Mouse (Mus musculus) mouse embryonic stem cell (cell line): Measurements from ENCODE around the gene Zfp184.
"Not testable (repeated sequence)": the region's sequence is repeated elsewhere in the genome, so short reads cannot be mapped to it uniquely, and the experiment has no call there.

ENCODE experiments used
- in situ Hi-C, 2 experiments: fragments of 300-500 bp; cut with MboI; formaldehyde crosslinking; loops; 1 replicate in 1 of 2; 3 replicates in 1 of 2; pipeline ENCODE4 v1.14.3; 2019 to 2020; ENCODE audit warnings: low sequenced_read_pairs in 2 of 2, low pct_unique_long_range_greater_than_20kb in 1 of 2, mixed read lengths in 1 of 2; ENCODE audit not compliant: unreplicated experiment in 1 of 2

The Zfp184 gene

DNA sequence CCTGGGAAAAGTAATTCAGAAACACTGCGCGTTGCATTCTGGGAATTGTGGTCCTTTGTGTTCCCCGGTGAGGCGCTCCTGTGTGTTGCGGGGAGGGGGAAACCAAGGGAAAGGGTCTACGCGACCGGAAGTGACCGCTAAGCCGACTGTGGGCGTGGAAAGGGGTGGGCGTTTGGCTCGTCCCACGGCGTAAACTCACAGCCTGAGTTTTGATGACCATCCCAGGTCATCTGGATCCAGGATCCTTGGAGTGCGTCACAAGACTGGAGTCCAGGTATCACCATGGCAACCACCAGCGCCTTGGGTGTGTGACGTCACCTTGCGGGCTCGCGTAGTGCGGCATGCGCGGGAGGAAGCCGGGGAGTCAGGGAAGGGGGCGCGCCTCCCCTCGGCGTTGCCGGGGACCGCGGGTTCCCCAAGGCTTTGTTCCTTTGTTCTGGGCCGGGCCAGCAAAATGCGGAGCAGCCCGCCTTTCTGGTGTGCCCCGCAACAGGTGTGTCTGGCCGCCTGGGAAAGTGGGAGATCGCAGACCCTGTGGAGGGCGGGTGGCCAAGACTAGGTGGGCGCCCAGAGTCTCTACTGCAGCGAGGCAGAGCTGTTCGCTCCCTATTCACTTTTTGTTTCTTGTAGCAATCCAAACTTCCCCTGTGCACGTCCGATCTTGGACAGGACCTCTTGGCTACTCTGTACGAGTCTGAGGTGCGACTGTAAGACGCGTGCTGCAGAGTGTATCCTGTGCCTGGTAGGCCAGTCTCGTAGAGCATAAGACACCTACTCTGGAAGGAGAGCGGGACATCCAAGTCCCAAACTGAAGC, at the start of gene Zfp184:
Zfp184 (plus strand) TSS at position 169 of the 815 bp plus-strand sequence.
- in situ Hi-C loops = loop anchor here in 1 of 2 experiments (25.0 kb wide), 3 partner anchors 683 to 1367 kb away; no protein-coding TSS in a partner anchor

DNA sequence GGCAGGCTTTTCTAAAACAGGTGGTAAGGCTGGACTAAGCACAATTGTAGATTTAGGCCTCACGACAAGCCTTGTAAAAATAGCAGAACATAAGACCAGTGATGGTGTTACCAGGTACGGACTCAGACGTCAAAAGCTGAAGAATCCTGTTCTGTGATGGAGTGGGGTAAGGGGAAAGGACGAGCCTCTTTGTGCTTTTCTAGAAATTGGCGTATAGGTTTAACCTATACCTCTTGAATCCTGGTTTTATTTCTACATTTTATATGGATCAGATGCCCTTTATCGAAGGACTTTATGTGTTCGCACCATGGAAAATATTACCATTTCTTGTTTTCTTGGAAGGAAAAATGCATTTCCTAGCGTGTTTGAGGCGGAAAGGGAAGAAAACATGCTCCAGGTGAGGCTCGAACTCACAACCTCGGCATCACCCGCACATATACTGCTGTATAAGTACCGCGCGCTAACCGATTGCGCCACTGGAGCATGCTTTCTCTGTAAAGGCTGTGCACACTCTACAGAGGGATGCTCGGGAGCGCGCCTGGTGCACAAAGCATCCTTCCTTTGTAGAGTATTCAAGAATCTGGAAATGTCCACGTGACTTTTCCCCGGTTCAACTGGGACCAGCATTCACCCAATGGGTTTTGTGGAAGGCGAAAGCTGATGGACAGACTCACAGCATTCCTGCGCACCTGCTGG, 48.2 kb upstream of the Zfp184 start:
- in situ Hi-C loops = no loop called here

DNA sequence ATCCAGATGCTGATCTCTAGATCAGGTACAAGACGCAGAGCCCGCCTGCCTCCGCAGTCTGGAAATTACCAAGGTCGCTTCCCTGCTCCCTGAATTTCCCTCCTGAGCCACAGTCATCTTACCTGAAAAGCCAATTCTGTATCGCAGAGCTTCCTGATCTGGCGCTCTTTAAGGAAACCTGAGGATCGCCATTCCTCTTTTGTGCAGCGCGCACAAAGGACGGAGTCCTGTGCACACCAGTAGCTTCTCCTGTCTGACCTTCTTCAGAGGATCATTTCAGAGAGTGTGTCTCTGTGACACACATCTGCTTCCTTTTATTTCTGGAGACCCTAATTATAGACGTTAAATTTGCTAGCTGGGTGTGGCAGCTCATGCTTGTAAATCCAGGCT, 47.7 kb upstream of the Zfp184 start:
- in situ Hi-C loops = no loop called here

DNA sequence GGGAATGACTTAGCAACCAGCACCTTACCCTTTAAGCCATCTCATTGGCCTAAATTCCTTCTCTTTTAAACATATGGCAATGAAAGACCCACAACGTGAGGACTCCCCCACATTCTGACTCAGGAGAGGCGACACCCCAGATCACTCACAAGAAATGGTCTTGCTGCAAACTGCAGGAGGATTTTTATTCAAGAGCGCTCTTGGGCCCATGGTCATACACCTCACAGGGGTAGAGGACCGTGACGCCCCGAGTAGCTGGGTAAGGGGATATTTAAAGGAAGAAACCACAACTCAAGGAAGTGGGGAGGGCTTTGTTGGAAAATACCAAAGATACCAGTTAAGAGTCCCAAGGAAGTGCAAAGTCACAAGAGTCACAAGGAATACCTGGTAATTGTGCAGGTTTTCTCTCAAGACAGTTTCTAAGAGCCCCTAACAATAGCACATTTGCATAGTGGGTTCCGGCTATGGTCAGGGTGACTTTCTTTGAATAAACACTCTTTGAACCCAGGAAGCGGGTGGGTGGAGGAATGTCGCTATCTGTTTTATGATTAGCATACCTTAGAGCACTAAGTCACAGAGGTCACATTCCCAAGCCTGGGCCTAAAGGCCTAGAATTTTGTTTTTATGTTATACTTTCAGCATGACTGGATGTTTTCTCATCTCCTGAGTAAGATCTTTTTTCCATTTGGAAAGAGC, 43.9 kb upstream of the Zfp184 start:
- in situ Hi-C loops = not testable (repeated sequence)

DNA sequence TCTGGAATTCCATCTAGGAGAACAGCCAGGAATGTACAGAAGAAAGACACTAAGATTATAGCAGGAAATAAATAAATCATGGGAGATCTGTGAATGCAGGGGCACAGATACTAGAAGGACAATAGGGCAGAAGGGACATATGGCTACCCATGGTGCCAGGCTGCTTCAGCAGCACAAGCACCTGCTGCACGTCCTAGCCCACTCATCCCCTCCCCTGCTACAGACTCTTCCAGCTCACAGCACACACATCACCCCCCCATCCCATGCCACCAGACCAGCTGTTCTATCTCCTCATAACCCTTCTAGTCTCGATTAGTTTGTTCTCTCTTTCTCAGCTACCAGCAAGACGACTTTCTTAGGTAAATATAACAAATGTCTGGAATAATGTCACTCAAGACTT, 41.4 kb upstream of the Zfp184 start:
- in situ Hi-C loops = no loop called here

DNA sequence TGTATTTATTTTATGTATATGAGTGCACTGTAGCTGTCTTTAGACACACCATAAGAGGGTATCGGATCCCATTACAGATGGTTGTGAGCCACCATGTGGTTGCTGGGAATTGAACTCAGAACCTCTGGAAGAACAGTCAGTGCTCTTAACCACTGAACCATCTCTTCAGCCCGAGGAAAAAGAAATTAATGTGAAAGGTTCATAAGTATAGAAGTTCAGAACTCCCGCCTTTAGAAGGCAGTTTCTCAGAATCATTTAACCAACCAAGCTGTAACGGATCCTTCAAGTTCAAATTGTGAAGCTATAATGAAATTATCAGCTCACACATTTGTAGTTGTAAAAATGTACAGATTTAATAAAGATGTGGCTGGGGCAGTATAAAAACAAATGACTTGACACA, 40.8 kb upstream of the Zfp184 start:
- in situ Hi-C loops = not testable (repeated sequence)

DNA sequence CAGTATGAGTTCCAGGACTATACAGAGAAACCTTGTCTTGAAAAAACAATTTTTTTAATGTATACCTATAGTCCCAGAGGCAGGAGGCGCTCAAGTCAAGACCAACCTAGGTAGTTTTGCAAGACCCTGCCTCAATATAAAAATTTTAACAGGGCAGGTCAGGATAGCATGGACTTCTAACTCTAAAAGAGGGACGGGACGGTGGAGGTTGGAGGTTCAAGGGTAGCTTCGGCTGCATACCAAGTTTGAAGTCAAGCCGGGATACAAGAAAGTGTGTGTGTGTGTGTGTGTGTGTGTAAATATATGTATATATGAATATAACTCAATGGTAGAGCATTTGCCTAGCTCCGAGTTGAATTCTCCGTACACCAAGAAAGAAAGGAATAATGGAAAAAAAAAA, 38.6 kb upstream of the Zfp184 start:
- in situ Hi-C loops = no loop called here

DNA sequence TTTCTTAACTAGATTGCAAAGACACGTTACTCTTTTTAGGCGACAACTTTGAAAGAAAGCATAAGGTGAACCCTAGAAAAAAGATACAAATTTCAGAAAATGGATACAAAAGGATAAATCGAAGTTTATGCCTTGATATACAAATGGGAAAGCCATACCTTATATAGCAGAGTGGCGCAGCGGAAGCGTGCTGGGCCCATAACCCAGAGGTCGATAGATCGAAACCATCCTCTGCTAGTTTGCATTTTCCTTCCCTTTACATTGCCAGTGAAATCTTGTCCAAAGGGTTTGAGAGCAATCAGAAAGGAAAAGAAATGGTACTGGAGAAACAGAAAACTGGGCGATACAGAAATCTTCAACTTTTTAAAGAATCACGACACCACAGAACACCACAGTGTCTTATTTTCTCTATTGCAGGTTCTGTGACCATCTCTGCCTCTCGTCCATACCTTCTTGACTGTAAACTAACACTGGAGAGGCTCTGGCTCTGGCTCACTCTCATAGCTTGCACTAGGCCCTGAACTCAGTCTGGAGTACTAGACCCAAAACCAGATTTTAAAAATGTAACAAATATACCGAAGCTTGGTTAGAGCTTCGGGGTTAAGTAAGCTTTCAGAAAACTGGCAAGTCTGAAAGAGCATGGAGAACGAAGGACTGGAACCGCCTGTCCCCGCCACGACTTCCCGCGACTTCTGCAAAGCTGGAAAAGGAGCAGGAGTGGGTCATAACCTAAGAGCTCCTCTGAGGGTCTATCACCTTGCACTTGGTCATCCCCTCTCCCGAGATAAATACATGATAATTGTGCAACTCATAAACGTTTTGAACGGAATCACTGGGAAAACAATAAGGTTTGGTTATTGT, 37.7 kb upstream of the Zfp184 start:
- in situ Hi-C loops = no loop called here

DNA sequence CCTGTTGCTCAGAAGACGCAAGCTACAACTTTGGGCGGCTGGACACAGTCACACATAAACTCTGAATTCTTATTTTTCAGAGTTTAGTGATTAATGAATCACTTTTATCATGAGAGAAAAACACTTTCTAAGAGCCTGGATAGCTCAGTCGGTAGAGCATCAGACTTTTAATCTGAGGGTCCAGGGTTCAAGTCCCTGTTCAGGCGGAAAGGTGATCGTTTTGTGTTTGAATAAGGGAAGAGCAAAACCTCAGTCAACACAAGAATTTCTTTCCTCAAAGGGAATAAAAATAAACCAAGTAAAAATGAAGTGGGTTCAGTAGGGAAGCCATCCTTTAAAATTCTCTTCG, 37.1 kb upstream of the Zfp184 start:
- in situ Hi-C loops = not testable (repeated sequence)

DNA sequence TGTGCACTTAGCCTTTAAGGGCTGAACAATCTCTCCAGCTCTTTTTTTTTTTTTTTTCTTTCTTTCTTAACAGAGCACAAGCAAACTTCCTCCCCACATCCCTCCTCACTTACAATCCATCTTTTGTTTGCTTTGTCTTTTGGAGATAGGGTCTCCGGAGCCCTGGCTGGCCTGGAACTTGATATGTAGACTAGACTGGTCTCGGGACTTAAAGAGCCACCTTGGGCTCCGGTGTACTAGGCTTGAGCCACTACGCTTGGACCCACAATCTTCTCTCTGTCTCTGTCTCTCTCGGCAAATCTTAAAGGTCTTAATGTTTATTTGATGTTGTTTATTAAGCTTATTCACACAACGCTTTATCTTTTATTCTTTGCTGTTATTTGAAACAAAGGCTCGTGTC, 34.2 kb upstream of the Zfp184 start:
- in situ Hi-C loops = no loop called here

DNA sequence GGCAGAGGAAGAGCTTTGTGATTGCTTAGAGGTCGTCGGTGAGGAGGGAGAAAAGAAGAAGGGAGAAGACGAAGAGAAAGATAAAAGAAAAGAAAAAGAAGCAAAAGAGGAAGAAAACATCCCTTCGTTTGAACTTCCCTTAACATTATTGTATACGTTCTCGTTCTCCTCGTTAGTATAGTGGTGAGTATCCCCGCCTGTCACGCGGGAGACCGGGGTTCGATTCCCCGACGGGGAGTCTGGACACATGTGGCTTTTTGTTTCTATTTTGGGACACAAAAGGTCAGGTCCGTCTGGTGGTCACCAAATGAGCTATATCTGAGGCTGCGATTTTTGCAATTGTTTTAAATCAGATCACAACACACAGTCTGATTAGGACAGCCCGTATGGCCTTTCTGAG, 33.7 kb upstream of the Zfp184 start:
- in situ Hi-C loops = no loop called here

DNA sequence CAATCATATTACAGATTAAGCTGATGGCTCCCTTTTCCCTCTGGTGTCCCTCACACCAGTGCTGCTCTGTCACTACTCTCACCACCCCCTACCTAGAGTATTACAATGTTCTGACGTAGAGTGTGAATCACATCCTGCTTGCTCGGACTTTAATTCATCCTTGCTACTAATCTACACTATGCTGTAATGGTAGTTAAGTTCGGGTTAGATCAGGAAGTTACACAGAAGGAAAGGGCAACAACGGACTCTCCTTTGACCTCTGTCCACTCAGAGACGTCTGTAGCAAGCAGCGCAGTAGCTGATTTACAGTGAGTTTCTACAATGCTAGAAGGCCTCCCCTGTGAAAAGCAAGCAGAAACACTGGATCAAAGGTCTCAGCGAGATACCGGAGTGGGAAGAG, 31.0 kb upstream of the Zfp184 start:
- in situ Hi-C loops = no loop called here

DNA sequence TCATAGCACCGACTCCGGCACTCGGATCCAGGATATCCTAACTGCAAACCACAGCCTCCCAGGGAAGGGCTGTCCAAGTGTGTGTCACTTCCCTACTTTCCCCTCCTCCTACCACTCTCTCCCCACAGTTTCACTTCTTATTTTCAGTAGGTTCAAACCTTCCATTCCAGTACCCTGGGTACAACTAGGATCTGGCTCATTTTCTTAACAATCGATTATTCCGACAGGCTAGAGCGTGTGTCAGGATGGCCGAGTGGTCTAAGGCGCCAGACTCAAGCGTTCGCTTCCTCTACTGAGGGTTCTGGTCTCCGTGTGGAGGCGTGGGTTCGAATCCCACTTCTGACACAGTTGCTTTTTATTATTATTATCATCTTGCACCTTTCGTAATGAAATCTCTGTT, 30.3 kb upstream of the Zfp184 start:
- in situ Hi-C loops = no loop called here

DNA sequence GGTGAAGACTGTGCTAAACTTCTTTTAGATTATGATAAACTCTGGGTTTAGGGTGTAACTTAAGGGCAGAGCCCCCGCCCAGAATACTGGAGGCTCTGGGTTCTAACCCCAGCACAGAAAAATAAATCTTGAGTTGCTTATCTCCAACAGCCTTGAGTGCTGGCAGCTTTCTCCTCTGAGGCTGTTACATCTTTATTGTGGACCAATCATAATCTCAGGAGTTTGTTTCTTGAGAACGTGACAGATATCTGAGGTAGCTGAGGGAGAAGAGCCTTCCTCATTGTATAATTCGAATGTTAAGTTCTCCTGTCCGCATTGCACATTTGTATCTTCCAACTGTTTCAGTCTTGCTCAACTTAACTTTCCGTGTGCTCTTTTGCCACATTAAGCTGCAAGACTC, 29.4 kb upstream of the Zfp184 start:
- in situ Hi-C loops = no loop called here

DNA sequence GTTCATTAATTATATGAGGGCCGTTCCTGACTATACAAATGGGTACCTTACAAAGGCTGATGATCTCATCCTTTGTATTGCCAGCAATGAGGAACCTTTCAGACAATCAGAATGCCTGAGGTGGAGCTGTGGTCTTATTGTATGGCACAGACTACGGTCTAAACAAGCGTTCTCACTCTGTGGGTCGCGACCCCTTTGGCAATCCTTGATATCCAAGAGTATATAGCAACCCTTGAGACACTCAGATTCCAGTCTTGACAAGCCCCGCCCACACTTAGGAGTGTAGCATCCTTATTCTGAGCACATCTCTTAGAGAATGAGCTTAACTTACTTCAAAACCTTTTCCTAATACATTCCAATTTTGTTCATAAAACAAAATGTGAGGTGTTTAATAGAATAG, 28.8 kb upstream of the Zfp184 start:
- in situ Hi-C loops = no loop called here

DNA sequence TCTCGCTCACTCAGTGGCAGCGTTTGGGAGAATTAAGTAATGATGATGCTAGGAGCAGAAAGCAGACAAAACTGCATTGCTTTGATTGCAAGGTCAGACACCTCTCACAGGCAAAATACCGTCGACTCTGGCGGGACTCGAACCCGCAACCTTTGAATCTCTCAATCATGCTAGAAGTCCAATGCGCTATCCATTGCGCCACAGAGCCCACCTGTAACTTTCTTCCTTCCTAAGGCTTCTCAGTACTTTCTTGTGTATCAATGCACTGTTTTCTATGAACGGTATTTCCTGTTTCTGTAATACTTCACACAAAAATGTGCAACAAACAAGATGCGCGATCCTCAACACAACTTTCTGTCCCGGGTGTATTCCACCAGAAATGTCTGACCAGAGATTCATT, 27.9 kb upstream of the Zfp184 start:
- in situ Hi-C loops = no loop called here

DNA sequence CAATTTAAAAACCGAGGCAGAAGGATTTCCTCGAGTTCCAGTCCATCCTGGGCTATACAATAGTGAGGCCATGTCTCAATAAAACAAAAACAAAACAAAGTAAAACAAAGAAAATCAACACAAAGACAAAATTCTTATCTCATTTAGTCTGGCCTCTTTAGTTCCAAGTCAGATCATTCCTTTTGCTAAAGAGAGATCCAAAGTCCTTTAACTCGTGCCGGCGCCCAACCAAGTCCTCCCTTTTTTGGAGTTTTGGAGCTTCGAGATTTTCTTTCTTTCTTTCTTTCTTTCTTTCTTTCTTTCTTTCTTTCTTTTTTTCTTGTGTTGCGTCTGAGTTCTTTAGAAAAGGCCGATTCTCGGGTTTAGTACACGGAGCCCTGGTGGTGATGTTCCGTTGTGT, 27.4 kb upstream of the Zfp184 start:
- in situ Hi-C loops = no loop called here

DNA sequence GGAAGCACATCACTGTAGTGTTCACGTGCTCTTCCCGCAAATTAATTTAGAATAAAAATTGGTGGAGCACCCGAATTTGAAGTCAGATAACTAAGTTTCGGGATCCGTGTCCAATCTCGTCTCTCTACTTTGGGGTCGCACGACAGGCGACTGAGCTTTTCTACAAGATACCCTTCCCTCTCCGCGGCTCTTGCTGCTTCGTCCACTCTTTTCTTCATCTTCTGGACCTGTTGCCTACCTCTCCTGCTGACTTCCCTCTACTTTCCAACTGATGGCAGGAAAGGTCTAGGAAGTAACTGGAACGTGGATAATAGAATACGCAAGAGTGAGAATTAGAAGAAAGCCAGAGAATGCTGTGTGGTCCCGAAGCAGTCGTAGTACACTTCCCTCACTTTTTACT, 26.9 kb upstream of the Zfp184 start:
- in situ Hi-C loops = no loop called here
